Mouse (Mus musculus): Measurements from ENCODE around the gene Gstm4. TPM values are rescaled to one million over a fixed set of nuclear protein-coding genes. Genes with fewer than 3 reads are reported as not detected.

The Gstm4 gene
- polyA plus RNA-seq (2015; fragmentation: Nextera tagmentation; extraction: Ambion mirVana): 18.5 and 19.1 TPM in 2 replicates

- Histone ChIP-seq H3K27me3 (no peaks in the 10 kb centered on the region), H3K4me1 (replicated peaks) (peaks cover 54% of the 10 kb centered on the region), H3K36me3 (replicated peaks) (no peaks in the 10 kb centered on the region), H3K4me3 (replicated peaks) (peak within 1 kb of the TSS; percentile 59), H3K9me3 (replicated peaks) (no peaks in the 10 kb centered on the region), H3K4me2 (peak within 1 kb of the TSS; percentile 90), H3K9ac (peak within 1 kb of the TSS; percentile 54), H3K27ac (replicated peaks) (peak within 1 kb of the TSS; percentile 83)
- 4% methylated on average over 29 of the region's 29 CpGs for WGBS (ENCODE audit: insufficient replicate concordance)
- peak; percentile 94 for ATAC-seq (ENCODE audit: insufficient read depth)
Measured at GRCm38 (mm10) chr3:108044394-108045140, at the start of gene Gstm4. Gene Gstm4, minus strand, starts transcription at chr3:108044894.

GRCm38 (mm10) chr3:108094146-108094545, 49.5 kb upstream of the Gstm4 start:
- Histone ChIP-seq H3K36me3 (replicated peaks) (no peaks in the 10 kb centered on the region), H3K9me3 (replicated peaks) (no peaks in the 10 kb centered on the region), H3K27ac (replicated peaks) (peak overlapping the region; percentile 24), H3K27me3 (no peaks in the 10 kb centered on the region), H3K4me3 (replicated peaks) (no peak overlapping the region), H3K4me2 (no peak overlapping the region), H3K9ac (no peak overlapping the region; the same call in 1 of the 2 replicates), H3K4me1 (replicated peaks) (peaks cover 77% of the 10 kb centered on the region)
- ATAC-seq (ENCODE audit: insufficient read depth): no peak
- WGBS (ENCODE audit: insufficient replicate concordance): 59% methylated on average over 1 of the region's 1 CpGs

DNA sequence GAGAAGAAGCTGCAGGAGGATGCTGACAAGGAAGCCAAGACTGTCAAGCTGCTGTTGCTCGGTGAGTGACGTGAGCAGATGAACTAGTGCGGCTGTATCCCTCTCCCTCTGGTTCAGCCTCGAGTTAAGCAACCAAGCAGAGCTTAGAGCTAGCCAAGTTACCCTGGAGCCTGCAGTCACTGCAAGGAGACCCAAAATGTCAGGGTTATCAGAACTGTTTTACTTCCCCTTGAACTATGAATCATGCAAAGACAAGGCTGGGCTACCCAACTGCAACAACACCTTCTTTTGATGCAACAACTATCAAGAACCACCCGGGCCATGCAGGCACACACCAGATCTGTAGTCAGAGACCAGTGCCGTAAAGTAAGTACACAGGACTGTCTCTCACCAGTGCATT, 48.6 kb upstream of the Gstm4 start:
- no peaks in the 10 kb centered on the region for H3K27me3 ChIP-seq
- H3K4me1 ChIP-seq (replicated peaks): peaks cover 76% of the 10 kb centered on the region
- peak overlapping the region; percentile 24; the same call in 1 of the 2 replicates for H3K27ac ChIP-seq (replicated peaks)
- H3K4me2 ChIP-seq: no peak overlapping the region
- H3K9me3 ChIP-seq (replicated peaks): no peaks in the 10 kb centered on the region
- 50% methylated on average over 6 of the region's 6 CpGs for WGBS (ENCODE audit: insufficient replicate concordance)
- H3K36me3 ChIP-seq (replicated peaks): no peaks in the 10 kb centered on the region
- no peak overlapping the region for H3K4me3 ChIP-seq (replicated peaks)
- H3K9ac ChIP-seq: no peak overlapping the region
- ATAC-seq (ENCODE audit: insufficient read depth): no peak

DNA sequence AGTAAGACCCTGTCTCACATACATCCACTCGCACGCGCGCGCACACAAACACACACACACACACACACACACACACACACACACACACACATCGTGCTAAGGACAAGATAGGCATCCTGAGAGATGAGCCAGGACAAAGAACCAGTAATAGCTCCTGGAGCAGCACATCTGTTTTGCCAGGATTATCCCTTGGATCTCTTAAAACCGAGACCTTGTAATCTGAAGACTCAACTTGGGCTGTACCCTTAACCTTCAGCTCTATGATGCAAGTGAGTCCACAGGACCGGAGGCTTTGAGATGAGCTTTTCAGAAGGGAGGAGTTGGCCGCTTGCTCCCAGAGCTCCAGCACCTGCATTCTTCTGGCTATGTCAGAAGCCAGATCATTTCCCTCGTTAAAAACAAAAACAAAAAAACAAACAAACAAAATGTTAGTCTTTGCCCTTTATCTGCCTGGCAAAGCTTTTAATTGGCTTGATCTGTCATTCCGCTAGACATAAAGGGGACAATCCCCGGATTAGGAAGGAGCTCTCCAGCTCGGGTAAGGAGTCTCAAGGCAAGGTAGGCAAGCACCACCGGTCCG, 47.9 kb upstream of the Gstm4 start, which contains the start of gene Gnat2:
Gene Gnat2, plus strand, starts transcription at position 254 of the 580 bp plus-strand sequence.
- WGBS (ENCODE audit: insufficient replicate concordance): 82% methylated on average over 15 of the region's 15 CpGs
- Histone ChIP-seq H3K27me3 (no peaks in the 10 kb centered on the region), H3K9me3 (replicated peaks) (no peaks in the 10 kb centered on the region), H3K4me2 (no peak within 1 kb of the TSS), H3K27ac (replicated peaks) (peak within 1 kb of the TSS; percentile 24; the same call in 1 of the 2 replicates), H3K9ac (no peak within 1 kb of the TSS), H3K36me3 (replicated peaks) (no peaks in the 10 kb centered on the region), H3K4me1 (replicated peaks) (peaks cover 71% of the 10 kb centered on the region), H3K4me3 (replicated peaks) (no peak within 1 kb of the TSS)
- ATAC-seq (ENCODE audit: insufficient read depth): no peak

DNA sequence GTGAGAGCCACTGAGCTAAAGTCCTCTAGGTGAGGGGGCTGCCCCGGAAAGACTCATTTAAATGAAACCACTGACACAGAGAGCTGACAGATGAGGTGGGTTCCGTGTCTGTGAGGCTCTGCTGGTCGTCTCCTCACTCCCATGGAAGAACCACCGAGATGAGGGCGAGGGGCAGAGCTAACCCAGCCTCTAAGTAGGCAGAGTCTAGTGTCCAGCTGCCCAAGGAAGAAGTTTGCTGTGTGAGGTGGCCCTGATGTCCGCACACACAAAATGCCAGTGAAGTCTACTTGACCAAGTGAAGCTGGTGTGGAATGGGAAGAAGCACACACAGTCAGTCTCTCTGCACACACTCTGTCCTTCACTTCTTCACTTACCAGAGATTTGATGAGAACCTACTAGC, 47.3 kb upstream of the Gstm4 start:
- no peak overlapping the region for H3K9ac ChIP-seq

GRCm38 (mm10) chr3:108090561-108090960, 45.9 kb upstream of the Gstm4 start:
- no peak for ATAC-seq (ENCODE audit: insufficient read depth)
- Histone ChIP-seq H3K36me3 (replicated peaks) (no peaks in the 10 kb centered on the region), H3K27me3 (no peaks in the 10 kb centered on the region), H3K9me3 (replicated peaks) (no peaks in the 10 kb centered on the region), H3K4me1 (replicated peaks) (peaks cover 71% of the 10 kb centered on the region), H3K4me2 (no peak overlapping the region), H3K9ac (no peak overlapping the region), H3K27ac (replicated peaks) (peak overlapping the region; percentile 16; the same call in 1 of the 2 replicates), H3K4me3 (replicated peaks) (no peak overlapping the region)
- 88% methylated on average over 2 of the region's 2 CpGs for WGBS (ENCODE audit: insufficient replicate concordance)

More for the DNA sequence above, 47.3 kb upstream of the Gstm4 start:
- Histone ChIP-seq H3K27ac (replicated peaks) (no peak overlapping the region), H3K36me3 (replicated peaks) (no peaks in the 10 kb centered on the region), H3K9me3 (replicated peaks) (no peaks in the 10 kb centered on the region), H3K4me1 (replicated peaks) (peaks cover 71% of the 10 kb centered on the region), H3K4me3 (replicated peaks) (no peak overlapping the region), H3K27me3 (no peaks in the 10 kb centered on the region), H3K4me2 (no peak overlapping the region)
- ATAC-seq (ENCODE audit: insufficient read depth): no peak
- WGBS (ENCODE audit: insufficient replicate concordance): 59% methylated on average over 6 of the region's 6 CpGs

DNA sequence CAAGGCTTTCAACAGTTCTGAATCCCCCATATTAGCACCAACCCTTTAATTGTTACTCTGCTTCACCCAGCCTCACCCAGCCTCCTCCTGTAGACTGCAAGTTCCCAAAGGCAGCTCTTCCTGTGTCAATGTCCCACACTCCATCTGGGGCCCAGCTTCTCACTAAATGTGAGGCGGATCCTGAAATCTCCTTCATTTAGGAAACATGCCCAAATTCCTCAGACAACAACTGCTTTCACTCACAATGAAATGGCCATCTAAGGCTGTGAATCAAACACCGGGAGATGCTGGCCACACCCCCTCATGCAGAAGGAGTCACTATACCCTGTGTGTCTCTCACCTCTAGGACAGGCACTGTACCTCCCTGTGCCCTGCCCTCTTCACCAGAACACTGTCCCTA, 45.2 kb upstream of the Gstm4 start:
- H3K4me3 ChIP-seq (replicated peaks): no peak overlapping the region
- H3K36me3 ChIP-seq (replicated peaks): no peaks in the 10 kb centered on the region
- no peak for ATAC-seq (ENCODE audit: insufficient read depth)
- H3K9ac ChIP-seq: no peak overlapping the region
- H3K27me3 ChIP-seq: no peaks in the 10 kb centered on the region
- no peak overlapping the region for H3K4me2 ChIP-seq
- H3K27ac ChIP-seq (replicated peaks): no peak overlapping the region
- 49% methylated on average over 2 of the region's 2 CpGs for WGBS (ENCODE audit: insufficient replicate concordance)
- no peaks in the 10 kb centered on the region for H3K9me3 ChIP-seq (replicated peaks)
- peaks cover 71% of the 10 kb centered on the region for H3K4me1 ChIP-seq (replicated peaks)

GRCm38 (mm10) chr3:108088842-108089380, 44.2 kb upstream of the Gstm4 start:
- H3K27ac ChIP-seq (replicated peaks): 0 out of 2 replicates have a peak overlapping the region, but pooled peaks have one; percentile 25
- no peak for ATAC-seq (ENCODE audit: insufficient read depth)
- H3K27me3 ChIP-seq: no peaks in the 10 kb centered on the region
- H3K36me3 ChIP-seq (replicated peaks): peaks cover 2% of the 10 kb centered on the region; the same call in 1 of the 2 replicates
- H3K4me1 ChIP-seq (replicated peaks): peaks cover 71% of the 10 kb centered on the region
- H3K4me3 ChIP-seq (replicated peaks): no peak overlapping the region
- H3K9me3 ChIP-seq (replicated peaks): no peaks in the 10 kb centered on the region
- H3K4me2 ChIP-seq: no peak overlapping the region
- 57% methylated on average over 5 of the region's 5 CpGs for WGBS (ENCODE audit: insufficient replicate concordance)
- H3K9ac ChIP-seq: no peak overlapping the region

GRCm38 (mm10) chr3:108087329-108087728, 42.6 kb upstream of the Gstm4 start:
- Histone ChIP-seq H3K4me2 (peak overlapping the region; percentile 97), H3K9me3 (replicated peaks) (no peaks in the 10 kb centered on the region), H3K4me1 (replicated peaks) (peaks cover 74% of the 10 kb centered on the region), H3K4me3 (replicated peaks) (peak overlapping the region; percentile 79), H3K27ac (replicated peaks) (peak overlapping the region; percentile 90), H3K36me3 (replicated peaks) (peaks cover 13% of the 10 kb centered on the region), H3K9ac (peak overlapping the region; percentile 91), H3K27me3 (no peaks in the 10 kb centered on the region)
- ATAC-seq (ENCODE audit: insufficient read depth): no peak
- 49% methylated on average over 3 of the region's 3 CpGs for WGBS (ENCODE audit: insufficient replicate concordance)

- peak within 1 kb of the TSS; percentile 97 for H3K4me2 ChIP-seq
- H3K9ac ChIP-seq: peak within 1 kb of the TSS; percentile 91
- H3K4me3 ChIP-seq (replicated peaks): peak within 1 kb of the TSS; percentile 79
- peak within 1 kb of the TSS; percentile 90 for H3K27ac ChIP-seq (replicated peaks)
- peaks cover 16% of the 10 kb centered on the region for H3K36me3 ChIP-seq (replicated peaks)
- peaks cover 82% of the 10 kb centered on the region for H3K4me1 ChIP-seq (replicated peaks)
- peak; percentile 32 for ATAC-seq (ENCODE audit: insufficient read depth)
- no peaks in the 10 kb centered on the region for H3K27me3 ChIP-seq
- no peaks in the 10 kb centered on the region for H3K9me3 ChIP-seq (replicated peaks)
- WGBS (ENCODE audit: insufficient replicate concordance): under 1% methylated on average over 29 of the region's 29 CpGs
Measured at GRCm38 (mm10) chr3:108086470-108086979, 41.8 kb upstream of the Gstm4 start, which contains the start of gene Ampd2. Gene Ampd2, minus strand, starts transcription at chr3:108086651.
